Mouse (Mus musculus) lung, adult 2 months (tissue): Measurements from ENCODE around the gene Pif1.

ENCODE experiments used
- CTCF ChIP-seq: fragments of 200-500 bp; IDR thresholded peaks from 2 replicates; pipeline ENCODE4 v1.5.1; 2011; ENCODE audit warnings: mild to moderate bottlenecking, low read length, control low read depth; ENCODE audit not compliant: insufficient read depth
- POLR2A ChIP-seq: fragments of 200-500 bp; IDR thresholded peaks from 2 replicates; pipeline ENCODE4 v1.6.1; 2011; ENCODE audit warnings: low read depth, mild to moderate bottlenecking, control low read depth, low read length, borderline replicate concordance; ENCODE audit errors: extremely low read depth

- TF ChIP-seq CTCF (no peak), POLR2A (no peak)
Measured at GRCm38 (mm10) chr9:65550079-65550831, 36.7 kb upstream of the Pif1 start.
